Mouse (Mus musculus): ENCODE results near the gene Wdr93. TPM values are rescaled to one million over a fixed set of nuclear protein-coding genes. Genes with fewer than 3 reads are reported as not detected.

Wdr93 gene
- polyA plus RNA-seq, 1 experiment: 0.06 TPM

DNA sequence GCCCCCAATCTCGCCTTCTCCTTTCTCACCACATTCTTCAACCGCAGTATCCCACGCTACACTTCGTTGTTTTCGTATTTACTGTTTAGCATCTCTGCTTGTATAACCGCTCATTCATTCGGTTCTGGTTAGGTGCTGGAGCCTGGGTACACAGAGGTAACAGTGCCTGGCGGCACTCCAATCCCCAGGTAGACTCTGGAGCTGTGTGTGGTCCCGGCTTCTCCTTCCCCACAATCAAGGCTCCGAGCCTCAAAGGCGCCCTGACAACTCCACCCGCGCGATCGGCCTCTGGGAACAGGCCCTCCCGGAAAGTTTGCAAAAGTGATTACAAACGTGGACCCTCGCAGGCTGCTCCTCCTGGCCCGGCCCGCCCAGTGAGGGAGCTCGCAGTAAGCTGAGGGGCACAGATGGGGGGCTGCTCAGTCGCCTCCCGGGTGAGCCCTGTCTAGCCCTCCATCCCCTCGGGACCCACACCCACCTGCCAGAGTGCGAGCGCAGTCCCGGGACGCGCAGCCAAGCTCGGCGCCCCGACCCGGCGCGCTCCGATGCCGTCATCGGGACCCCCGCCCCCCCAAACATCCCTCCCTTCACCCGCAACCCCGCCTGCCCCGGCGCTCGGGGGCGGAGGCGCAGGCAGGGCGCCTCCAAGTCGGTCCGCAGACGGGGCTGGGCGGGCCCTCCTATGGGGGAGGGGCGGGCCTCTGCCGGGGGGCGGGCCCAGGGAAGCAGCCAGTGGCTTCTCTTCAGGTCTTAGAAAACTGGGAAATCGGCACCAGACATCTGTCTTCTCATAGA lies 27.6 kb upstream of the Wdr93 start, which contains the start of gene Kif7:
Kif7 (minus strand) TSS at position 534 of the 795 bp plus-strand sequence.
- peaks cover 4% of the 10 kb centered on the region; the same call in 1 of the 2 replicates for H3K4me1 ChIP-seq (ENCODE audit: control insufficient read depth, insufficient read depth, insufficient read length, low read length)
- no peak within 1 kb of the TSS for H3K27ac ChIP-seq (ENCODE audit: insufficient read depth, low read depth, low read length)
- H3K4me3 ChIP-seq (ENCODE audit: low read depth, low read length): peak within 1 kb of the TSS; percentile 81
- TF ChIP-seq POLR2A (IDR thresholded peaks at IDR 0.05; ENCODE audit: low read depth, low read length): no peak
- TF ChIP-seq CTCF (IDR thresholded peaks at IDR 0.05; ENCODE audit: extremely low read depth, insufficient read length, insufficient replicate concordance, low read depth, low read length): no peak
- WGBS: under 1% methylated on average over 54 of the region's 55 CpGs
- H3K36me3 ChIP-seq (ENCODE audit: control insufficient read depth, insufficient read depth, low read length): no peaks in the 10 kb centered on the region
- H3K27me3 ChIP-seq (ENCODE audit: control insufficient read depth, insufficient read depth, low read length): peaks cover 27% of the 10 kb centered on the region

GRCm38 (mm10) chr7:79721386-79721977 lies 21.5 kb upstream of the Wdr93 start:
- TF ChIP-seq POLR2A (IDR thresholded peaks at IDR 0.05; ENCODE audit: low read depth, low read length): no peak
- TF ChIP-seq CTCF (IDR thresholded peaks at IDR 0.05; ENCODE audit: extremely low read depth, insufficient read length, insufficient replicate concordance, low read depth, low read length): no peak
- H3K27me3 ChIP-seq (ENCODE audit: control insufficient read depth, insufficient read depth, low read length): peaks cover 13% of the 10 kb centered on the region
- under 1% methylated on average over 48 of the region's 48 CpGs for WGBS

DNA sequence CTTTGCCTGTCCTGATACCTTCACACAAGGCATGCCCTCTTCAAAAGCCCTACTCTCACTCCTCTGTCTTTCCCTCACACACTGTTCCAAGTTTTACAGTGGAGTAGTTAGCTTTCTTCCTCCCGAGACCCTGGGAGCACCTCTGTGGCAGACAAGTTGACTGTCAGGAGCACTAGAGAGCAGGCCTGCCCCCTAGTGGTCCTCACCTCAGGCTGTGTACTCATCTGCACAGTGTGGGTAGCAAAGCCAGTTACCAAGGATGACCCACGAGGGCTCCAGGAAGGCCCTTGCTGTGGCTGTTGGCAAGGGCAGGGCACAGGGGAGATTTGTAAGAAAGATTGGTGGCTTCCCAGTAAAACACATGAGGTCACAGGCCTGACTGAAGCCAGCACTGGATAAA lies 15.9 kb upstream of the Wdr93 start:
- Histone ChIP-seq H3K27ac (ENCODE audit: insufficient read depth, low read depth, low read length) (no peak overlapping the region), H3K36me3 (ENCODE audit: control insufficient read depth, insufficient read depth, low read length) (no peaks in the 10 kb centered on the region), H3K27me3 (ENCODE audit: control insufficient read depth, insufficient read depth, low read length) (no peaks in the 10 kb centered on the region), H3K4me1 (ENCODE audit: control insufficient read depth, insufficient read depth, insufficient read length, low read length) (no peaks in the 10 kb centered on the region), H3K4me3 (ENCODE audit: low read depth, low read length) (no peak overlapping the region)
- 11% methylated on average over 2 of the region's 2 CpGs for WGBS
- no peak for TF ChIP-seq POLR2A (IDR thresholded peaks at IDR 0.05; ENCODE audit: low read depth, low read length)
- peak; percentile 69; the same call in 1 of the 2 replicates for TF ChIP-seq CTCF (IDR thresholded peaks at IDR 0.05; ENCODE audit: extremely low read depth, insufficient read length, insufficient replicate concordance, low read depth, low read length)

More at GRCm38 (mm10) chr7:79721386-79721977, 21.5 kb upstream of the Wdr93 start:
- H3K36me3 ChIP-seq (ENCODE audit: control insufficient read depth, insufficient read depth, low read length): no peaks in the 10 kb centered on the region
- no peak overlapping the region for H3K27ac ChIP-seq (ENCODE audit: insufficient read depth, low read depth, low read length)
- H3K4me1 ChIP-seq (ENCODE audit: control insufficient read depth, insufficient read depth, insufficient read length, low read length): peaks cover 3% of the 10 kb centered on the region; the same call in 1 of the 2 replicates
- peak overlapping the region; percentile 63 for H3K4me3 ChIP-seq (ENCODE audit: low read depth, low read length)

DNA sequence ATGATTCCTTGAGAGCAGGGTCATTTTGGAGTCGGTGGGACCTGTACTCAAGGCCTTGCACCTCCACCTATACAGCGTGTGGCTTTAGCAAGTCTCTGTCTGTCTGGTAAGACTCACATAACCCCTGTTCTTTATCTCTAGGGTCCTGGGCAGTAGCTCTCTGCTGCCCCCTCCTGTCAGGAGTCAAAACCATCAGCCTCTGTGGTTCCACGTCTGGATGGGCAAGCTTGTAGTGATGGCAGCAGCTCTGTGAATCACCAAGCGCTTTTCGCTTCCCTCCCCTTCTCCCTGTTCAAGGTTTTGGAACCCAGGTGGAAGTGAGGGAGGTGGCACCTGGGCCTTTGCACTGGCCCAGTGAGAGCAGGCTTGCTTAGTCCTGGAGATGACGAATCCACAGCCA lies 14.7 kb upstream of the Wdr93 start:
- H3K4me1 ChIP-seq (ENCODE audit: control insufficient read depth, insufficient read depth, insufficient read length, low read length): no peaks in the 10 kb centered on the region
- WGBS: 41% methylated on average over 6 of the region's 6 CpGs
- H3K27ac ChIP-seq (ENCODE audit: insufficient read depth, low read depth, low read length): no peak overlapping the region
- no peak overlapping the region for H3K4me3 ChIP-seq (ENCODE audit: low read depth, low read length)
- H3K27me3 ChIP-seq (ENCODE audit: control insufficient read depth, insufficient read depth, low read length): no peaks in the 10 kb centered on the region
- TF ChIP-seq POLR2A (IDR thresholded peaks at IDR 0.05; ENCODE audit: low read depth, low read length) (no peak), CTCF (IDR thresholded peaks at IDR 0.05; ENCODE audit: extremely low read depth, insufficient read length, insufficient replicate concordance, low read depth, low read length) (peak; percentile 87; the same call in 1 of the 2 replicates)
- no peaks in the 10 kb centered on the region for H3K36me3 ChIP-seq (ENCODE audit: control insufficient read depth, insufficient read depth, low read length)

GRCm38 (mm10) chr7:79729169-79729568 lies 13.8 kb upstream of the Wdr93 start:
- WGBS: 4% methylated on average over 8 of the region's 8 CpGs
- Histone ChIP-seq H3K36me3 (ENCODE audit: control insufficient read depth, insufficient read depth, low read length) (no peaks in the 10 kb centered on the region), H3K4me1 (ENCODE audit: control insufficient read depth, insufficient read depth, insufficient read length, low read length) (peaks cover 6% of the 10 kb centered on the region; the same call in 1 of the 2 replicates), H3K27me3 (ENCODE audit: control insufficient read depth, insufficient read depth, low read length) (no peaks in the 10 kb centered on the region), H3K4me3 (ENCODE audit: low read depth, low read length) (no peak overlapping the region), H3K27ac (ENCODE audit: insufficient read depth, low read depth, low read length) (no peak overlapping the region)
- TF ChIP-seq CTCF (IDR thresholded peaks at IDR 0.05; ENCODE audit: extremely low read depth, insufficient read length, insufficient replicate concordance, low read depth, low read length) (peak; percentile 94), POLR2A (IDR thresholded peaks at IDR 0.05; ENCODE audit: low read depth, low read length) (no peak)

- Histone ChIP-seq H3K27ac (ENCODE audit: insufficient read depth, low read depth, low read length) (no peak overlapping the region), H3K36me3 (ENCODE audit: control insufficient read depth, insufficient read depth, low read length) (no peaks in the 10 kb centered on the region), H3K27me3 (ENCODE audit: control insufficient read depth, insufficient read depth, low read length) (no peaks in the 10 kb centered on the region), H3K4me1 (ENCODE audit: control insufficient read depth, insufficient read depth, insufficient read length, low read length) (peaks cover 8% of the 10 kb centered on the region), H3K4me3 (ENCODE audit: low read depth, low read length) (no peak overlapping the region)
- 62% methylated on average over 11 of the region's 11 CpGs for WGBS
- TF ChIP-seq CTCF (IDR thresholded peaks at IDR 0.05; ENCODE audit: extremely low read depth, insufficient read length, insufficient replicate concordance, low read depth, low read length): no peak
- TF ChIP-seq POLR2A (IDR thresholded peaks at IDR 0.05; ENCODE audit: low read depth, low read length): no peak
Observed at GRCm38 (mm10) chr7:79729743-79730370, 13.1 kb upstream of the Wdr93 start.

- Histone ChIP-seq H3K27me3 (ENCODE audit: control insufficient read depth, insufficient read depth, low read length) (no peaks in the 10 kb centered on the region), H3K4me3 (ENCODE audit: low read depth, low read length) (no peak overlapping the region), H3K4me1 (ENCODE audit: control insufficient read depth, insufficient read depth, insufficient read length, low read length) (peaks cover 16% of the 10 kb centered on the region), H3K36me3 (ENCODE audit: control insufficient read depth, insufficient read depth, low read length) (peaks cover 4% of the 10 kb centered on the region), H3K27ac (ENCODE audit: insufficient read depth, low read depth, low read length) (no peak overlapping the region)
- 86% methylated on average over 13 of the region's 13 CpGs for WGBS
- TF ChIP-seq POLR2A (IDR thresholded peaks at IDR 0.05; ENCODE audit: low read depth, low read length) (no peak), CTCF (IDR thresholded peaks at IDR 0.05; ENCODE audit: extremely low read depth, insufficient read length, insufficient replicate concordance, low read depth, low read length) (no peak)
Observed at GRCm38 (mm10) chr7:79731438-79731837, 11.5 kb upstream of the Wdr93 start.
